Comparison of ENCODE assay signal across 8 mouse cellular contexts in genomic region chr8:11187581-11188271, GRCm38 (mm10).
DNase-seq lines count a peak whose midpoint lies in the region; ATAC-seq and TF ChIP-seq lines count a peak whose summit lies in the region.

No protein-coding gene starts in this region.

- no peaks in the 10 kb centered on the region for H3K4me1 ChIP-seq in G1E (ENCODE audit: insufficient read depth, low read depth, low read length)
- peaks cover 14% of the 10 kb centered on the region for H3K4me1 ChIP-seq in forebrain, embryonic 15.5 days
- H3K4me1 ChIP-seq in lung, embryonic 14.5 days (ENCODE audit: insufficient read depth): no peaks in the 10 kb centered on the region

- peak overlapping the region; percentile 47 for H3K9ac ChIP-seq in forebrain, embryonic 15.5 days (replicated peaks)
- peak overlapping the region; percentile 41 for H3K9ac ChIP-seq in lung, embryonic 14.5 days

- WGBS in forebrain, embryonic 15.5 days: under 1% methylated on average over 46 of the region's 46 CpGs
- 3% methylated on average over 46 of the region's 46 CpGs for WGBS in lung, embryonic 14.5 days

- H3K27me3 ChIP-seq in G1E (ENCODE audit: insufficient read depth, low read length): peaks cover 36% of the 10 kb centered on the region
- H3K27me3 ChIP-seq in forebrain, embryonic 15.5 days: 0 out of 2 replicates have a peak, but pooled peaks cover 6% of the 10 kb centered on the region
- H3K27me3 ChIP-seq in lung, embryonic 14.5 days (ENCODE audit: insufficient read depth, low read length): peaks cover 11% of the 10 kb centered on the region

- H3K4me2 ChIP-seq in forebrain, embryonic 15.5 days (replicated peaks): peak overlapping the region; percentile 97
- H3K4me2 ChIP-seq in lung, embryonic 14.5 days: peak overlapping the region; percentile 90

- peak; percentile 90 for TF ChIP-seq CTCF in G1E (IDR thresholded peaks at IDR 0.05; ENCODE audit: low read depth, low read length)
- TF ChIP-seq CTCF in lung, embryonic 14.5 days (IDR thresholded peaks at IDR 0.05; ENCODE audit: low read depth): peak; percentile 97

- DNase-seq in G1E (ENCODE audit: low spot score): peak; percentile 8
- peak; percentile 55 for DNase-seq in layer of hippocampus, adult 9-10 months (ENCODE audit: low spot score)
- peak; percentile 94 for DNase-seq in lung, embryonic 14.5 days
- peak; percentile 59 for DNase-seq in thymus, postnatal 0 days (ENCODE audit: low spot score)

- ATAC-seq in G1E (ENCODE audit: extremely low read depth, insufficient number of reproducible peaks, low FRiP score, poor library complexity, severe bottlenecking): no peak
- peak; percentile 50 for ATAC-seq in cerebellum, adult (ENCODE audit: insufficient number of reproducible peaks, low FRiP score, low TSS enrichment)
- peak; percentile 76 for ATAC-seq in forebrain, embryonic 15.5 days (replicated peaks)
- peak; percentile 80 to 81 for ATAC-seq in hematopoietic stem cell, adult 5-6 weeks (replicated peaks in 1 of 2; ENCODE audit: insufficient read depth in 1 of 2, low FRiP score in 2 of 2, low TSS enrichment in 1 of 2, low read depth in 1 of 2, poor library complexity in 2 of 2, severe bottlenecking in 2 of 2)
- ATAC-seq in lung, embryonic 14.5 days (ENCODE audit: insufficient read depth): peak; percentile 64
- ATAC-seq in neutrophil, adult 5-6 weeks (ENCODE audit: extremely low read depth, insufficient number of reproducible peaks, low FRiP score, poor library complexity, severe bottlenecking): peak; percentile 67

- no peaks in the 10 kb centered on the region for H3K9me3 ChIP-seq in G1E (replicated peaks)
- H3K9me3 ChIP-seq in forebrain, embryonic 15.5 days: no peaks in the 10 kb centered on the region
- no peaks in the 10 kb centered on the region for H3K9me3 ChIP-seq in lung, embryonic 14.5 days (ENCODE audit: low read depth, low read length)

- no peaks in the 10 kb centered on the region for H3K36me3 ChIP-seq in G1E (replicated peaks)
- no peaks in the 10 kb centered on the region for H3K36me3 ChIP-seq in forebrain, embryonic 15.5 days
- no peaks in the 10 kb centered on the region for H3K36me3 ChIP-seq in lung, embryonic 14.5 days (ENCODE audit: insufficient read depth)

- no peak overlapping the region for H3K4me3 ChIP-seq in G1E (ENCODE audit: low read depth, low read length)
- peak overlapping the region; percentile 45 for H3K4me3 ChIP-seq in forebrain, embryonic 15.5 days
- H3K4me3 ChIP-seq in lung, embryonic 14.5 days (ENCODE audit: low read depth, low read length): peak overlapping the region; percentile 43

- no peak overlapping the region for H3K27ac ChIP-seq in forebrain, embryonic 15.5 days (replicated peaks)
- no peak overlapping the region for H3K27ac ChIP-seq in lung, embryonic 14.5 days (ENCODE audit: low read depth)

Comparison
In these comparisons a context has a peak if more than half of its experiments do, and no peak if none do; other contexts are left out.
1. DNase-seq: peak in every context shown above with its lines; median percentile 94 in lung, embryonic 14.5 days; 59 in thymus, postnatal 0 days; 55 in layer of hippocampus, adult 9-10 months; 8 in G1E.